Mouse (Mus musculus) mesoderm, embryonic 11.5 days (tissue): ENCODE results near the gene Plekhb2.
A peak's percentile ranks its signal among the peaks of the same experiment; 100 is the strongest.

ENCODE experiments used
- DNase-seq: peaks from one replicate; pipeline ENCODE4 v3.0.0-alpha.2; 2012; ENCODE audit warnings: low read depth, low spot score

The Plekhb2 gene

GRCm38 (mm10) chr1:34849745-34850342 is at the start of gene Plekhb2:
TSS of gene Plekhb2 (plus strand) at chr1:34849976.
- peak; percentile 92 for DNase-seq

DNA sequence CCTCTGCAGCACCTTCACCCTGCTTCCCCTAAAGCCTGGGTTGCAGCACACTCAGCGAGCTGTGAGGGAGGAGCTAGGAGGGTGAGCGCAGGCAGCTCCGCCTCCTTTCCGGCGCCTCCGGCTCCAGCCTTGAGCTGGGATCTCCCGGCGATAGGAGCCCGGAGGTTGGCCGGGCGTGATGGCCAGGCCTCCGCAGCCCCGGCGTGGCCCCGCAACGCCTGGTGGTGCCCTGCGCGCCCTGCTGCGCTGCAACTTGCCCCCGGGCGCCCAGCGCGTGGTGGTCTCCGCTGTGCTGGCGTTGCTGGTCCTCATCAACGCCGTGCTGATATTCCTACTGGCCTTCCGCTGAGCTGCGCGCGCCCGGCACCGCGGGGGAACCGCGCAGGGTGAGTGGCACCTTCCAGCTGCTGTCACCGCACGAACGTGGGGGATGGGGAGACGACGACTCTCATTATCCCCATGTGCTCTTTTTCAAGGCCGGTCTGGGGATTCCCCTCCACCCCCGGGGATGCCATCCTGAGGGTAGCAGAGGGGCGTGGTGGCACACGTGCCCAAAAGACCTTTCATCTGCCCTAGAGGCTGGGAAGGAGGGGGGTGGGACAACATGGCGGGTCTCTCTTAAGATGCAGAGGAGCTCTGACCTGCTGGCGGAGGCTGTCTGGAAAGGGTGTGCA is 48.0 kb upstream of the Plekhb2 start:
- peak; percentile 72 for DNase-seq

DNA sequence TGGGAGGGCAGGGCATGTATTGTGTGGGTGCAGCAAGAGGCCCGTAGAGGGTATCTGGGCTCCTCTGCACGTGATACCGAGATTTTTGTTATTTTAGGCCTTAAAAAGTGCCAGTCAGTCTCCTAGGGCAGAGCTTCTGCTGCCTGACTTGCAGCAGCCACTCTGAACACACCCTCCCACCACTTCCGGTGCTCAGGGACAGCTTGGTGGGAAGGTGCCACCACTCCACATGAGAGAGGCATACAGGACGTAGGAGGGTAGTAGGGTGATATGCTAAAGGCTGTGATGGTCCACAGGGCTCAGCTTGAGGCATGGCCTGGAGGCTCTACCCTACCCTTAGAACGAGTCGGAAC is 47.5 kb upstream of the Plekhb2 start:
- no peak for DNase-seq

GRCm38 (mm10) chr1:34804863-34805262 is 44.9 kb upstream of the Plekhb2 start:
- DNase-seq = no peak

GRCm38 (mm10) chr1:34805931-34806520 is 43.8 kb upstream of the Plekhb2 start:
- DNase-seq = no peak

DNA sequence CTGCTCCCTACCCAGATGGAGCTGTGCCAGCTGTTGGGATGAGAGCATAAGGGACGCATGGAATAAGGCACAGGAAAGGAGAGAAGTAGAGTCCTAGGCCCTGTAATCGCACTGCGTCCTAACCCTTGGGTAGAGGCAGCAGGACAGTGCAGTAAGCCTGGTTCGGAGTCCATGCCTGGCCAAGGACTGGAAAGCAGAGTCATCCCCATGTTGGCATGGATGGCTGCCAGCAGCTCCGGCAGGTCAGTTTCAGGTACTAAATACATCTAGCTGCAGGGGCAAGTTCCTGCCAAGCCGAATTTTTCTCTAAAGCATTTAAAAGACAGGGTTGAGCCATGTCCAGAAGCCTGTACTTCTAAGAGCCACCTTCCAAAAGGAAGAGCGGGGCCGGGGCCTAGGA is 41.3 kb upstream of the Plekhb2 start:
- no peak for DNase-seq

- no peak for DNase-seq
Observed at GRCm38 (mm10) chr1:34810293-34810692, 39.5 kb upstream of the Plekhb2 start.

DNA sequence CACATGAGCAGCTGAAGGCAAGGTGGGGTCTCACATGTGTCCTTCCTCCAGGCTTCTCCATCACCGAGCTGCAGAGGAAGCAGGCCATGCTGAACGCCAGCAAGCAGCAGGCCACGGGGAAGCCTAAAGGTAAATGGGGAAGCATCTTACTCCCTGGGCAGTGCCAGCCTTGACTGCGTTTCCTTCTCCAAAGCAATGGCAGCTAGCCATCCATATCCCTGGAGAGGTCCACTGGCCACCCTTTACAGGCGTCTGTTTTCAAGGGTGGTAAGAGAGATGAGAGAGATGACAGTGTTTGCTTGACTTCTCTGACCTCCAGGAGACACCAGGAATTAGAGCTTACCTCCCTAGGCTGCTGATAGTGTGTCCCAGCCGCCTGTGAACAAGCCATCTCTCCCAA is 38.7 kb upstream of the Plekhb2 start:
- no peak for DNase-seq

DNA sequence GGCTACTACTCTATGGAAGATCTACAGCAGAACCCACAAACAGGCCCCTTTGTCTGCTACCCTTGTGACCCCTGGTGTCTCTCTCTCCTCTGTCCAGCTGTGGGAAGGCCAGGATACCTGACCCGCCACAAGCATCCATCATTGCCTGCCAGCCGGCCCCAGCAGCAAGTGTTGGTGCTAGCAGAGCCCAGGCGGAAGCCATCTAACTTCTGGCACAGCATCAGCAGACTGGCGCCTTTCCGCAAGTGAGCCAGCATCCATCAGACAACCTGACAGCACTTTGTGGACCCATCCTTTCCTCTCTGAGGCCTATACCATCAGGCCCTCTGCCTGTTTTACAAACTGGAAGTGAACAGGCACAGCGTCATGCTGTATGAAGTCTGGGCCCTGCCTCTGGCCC is 38.2 kb upstream of the Plekhb2 start:
- DNase-seq = peak; percentile 9

GRCm38 (mm10) chr1:34812407-34813247 is 37.1 kb upstream of the Plekhb2 start:
- no peak for DNase-seq

DNA sequence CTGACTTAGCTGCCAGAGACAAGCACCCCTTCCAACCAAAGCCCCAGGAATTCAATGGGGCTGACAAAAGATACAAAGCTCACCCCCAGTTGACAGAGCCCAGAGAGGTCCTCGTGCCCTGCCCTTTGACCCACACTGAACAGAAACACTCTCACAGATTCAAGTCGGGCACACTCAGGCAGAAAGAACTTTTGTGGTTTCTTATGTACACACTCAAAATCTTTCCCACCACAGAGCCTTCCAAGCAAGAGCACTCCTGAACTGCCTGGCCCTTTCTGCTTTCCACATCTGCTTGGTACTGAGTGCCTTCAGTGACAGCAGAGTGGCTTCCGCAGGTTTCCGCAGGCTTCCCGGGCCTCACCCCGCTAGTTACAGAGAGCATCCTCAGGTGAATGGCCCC is 33.9 kb upstream of the Plekhb2 start:
- DNase-seq = no peak

DNA sequence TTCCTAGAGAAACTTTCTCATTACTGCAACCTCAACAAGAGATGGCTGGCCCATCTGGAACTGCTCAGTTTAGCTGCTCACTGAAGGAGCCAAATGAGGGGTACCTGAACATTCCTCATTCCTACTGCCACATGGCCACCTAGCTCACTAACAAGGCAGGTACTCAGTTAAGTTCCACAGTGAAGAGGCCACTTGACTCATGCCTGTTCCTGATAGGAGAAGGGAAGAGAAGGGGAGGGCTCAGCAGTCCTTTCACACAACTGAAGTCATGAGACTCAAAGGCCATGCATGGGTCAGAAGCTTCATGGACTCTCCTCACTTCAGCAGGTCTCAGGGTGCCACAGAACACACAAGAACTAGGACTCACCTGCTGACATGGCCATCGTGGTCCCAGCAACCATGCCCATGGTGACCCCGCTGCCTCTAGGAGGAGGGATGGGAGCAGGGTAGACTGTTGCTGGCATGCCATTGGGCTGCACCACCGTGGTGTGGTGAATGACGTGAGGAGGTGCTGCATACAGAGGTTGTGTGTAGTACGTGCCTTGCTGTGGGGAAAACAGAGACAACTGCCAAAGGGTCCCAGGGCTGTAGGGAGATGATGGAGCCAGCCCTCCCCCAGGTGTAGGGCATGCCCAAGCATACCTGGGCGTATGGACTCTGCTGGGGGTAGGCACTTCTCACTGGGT is 30.4 kb upstream of the Plekhb2 start:
- no peak for DNase-seq

GRCm38 (mm10) chr1:34821411-34821810 is 28.4 kb upstream of the Plekhb2 start:
- no peak for DNase-seq

- no peak for DNase-seq
Observed at GRCm38 (mm10) chr1:34822003-34822402, 27.8 kb upstream of the Plekhb2 start.

GRCm38 (mm10) chr1:34822746-34823145 is 27.0 kb upstream of the Plekhb2 start:
- DNase-seq = no peak

- DNase-seq = no peak
Observed at GRCm38 (mm10) chr1:34823353-34823752, 26.4 kb upstream of the Plekhb2 start.

DNA sequence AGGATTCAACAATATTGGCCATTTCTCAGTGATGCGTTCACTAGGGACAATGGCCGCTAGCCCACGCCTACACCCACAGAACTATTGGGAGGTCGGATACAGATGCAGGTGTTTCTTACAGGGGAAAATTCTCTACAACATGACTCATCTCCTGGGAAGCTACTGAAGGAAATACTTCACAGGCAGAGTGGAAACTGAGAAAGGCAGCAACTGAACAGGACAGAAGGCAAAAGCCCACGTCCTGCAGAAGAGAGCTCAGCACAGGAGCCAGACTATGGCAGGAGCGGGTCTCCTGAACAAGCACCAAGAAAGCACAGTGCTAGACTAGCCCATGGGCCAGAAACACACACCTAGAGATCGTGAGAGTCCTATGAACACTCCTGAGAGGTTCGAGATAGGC is 25.6 kb upstream of the Plekhb2 start:
- DNase-seq = no peak

GRCm38 (mm10) chr1:34825909-34826308 is 23.9 kb upstream of the Plekhb2 start:
- DNase-seq = no peak

DNA sequence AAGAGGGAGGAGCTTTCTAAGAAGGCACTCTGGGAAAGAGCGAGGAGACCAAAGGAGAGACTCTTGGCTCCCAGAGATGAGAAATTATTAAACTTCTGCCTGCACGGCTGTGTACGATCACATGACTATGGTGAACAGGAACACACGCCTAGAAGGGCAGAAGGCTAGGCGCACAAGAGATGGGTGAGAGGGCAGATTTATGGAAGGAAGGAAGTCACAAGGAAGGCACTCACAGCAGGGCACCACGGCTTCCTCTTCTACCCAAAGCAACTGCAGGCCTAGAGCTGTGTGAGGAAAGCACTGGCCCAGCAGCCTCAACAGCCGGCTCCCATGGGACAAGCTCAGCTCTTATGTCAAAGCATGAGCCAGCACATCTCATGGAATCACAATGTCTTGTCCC is 21.9 kb upstream of the Plekhb2 start:
- no peak for DNase-seq

DNA sequence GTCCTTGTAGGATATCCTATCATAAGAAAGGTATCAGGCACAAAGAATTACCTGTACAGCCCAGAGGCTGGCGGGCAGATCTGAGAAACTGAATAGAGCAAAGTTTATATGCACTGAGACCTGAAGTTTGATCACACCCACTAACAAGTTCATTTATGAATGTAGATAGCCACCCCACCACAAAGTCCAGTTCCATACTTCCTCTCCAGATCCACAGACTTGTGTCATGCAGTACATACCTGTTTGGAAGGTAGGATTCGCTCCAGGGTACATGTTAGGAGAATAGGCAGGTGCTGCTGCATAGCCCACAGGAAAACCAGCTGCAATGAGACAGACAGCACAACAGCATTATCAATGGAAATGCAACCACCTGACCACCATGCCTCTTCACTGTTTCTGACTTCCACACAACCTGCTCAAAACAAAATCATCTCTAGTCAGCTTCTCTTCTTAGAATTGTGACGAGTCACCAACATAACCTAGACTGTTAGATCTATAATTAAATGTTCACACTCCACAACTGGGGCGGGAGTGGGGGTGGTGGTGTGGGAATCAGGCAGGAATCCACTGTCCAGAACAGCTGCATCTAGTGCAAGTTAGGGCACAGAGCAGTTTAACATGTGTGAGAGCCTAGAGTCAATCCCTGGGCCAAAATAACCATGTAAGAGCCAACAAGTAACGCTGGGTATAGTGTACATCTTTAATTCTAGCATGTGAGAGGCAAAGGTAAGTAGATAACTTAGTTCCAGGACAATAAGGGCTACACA is 21.1 kb upstream of the Plekhb2 start:
- no peak for DNase-seq

- no peak for DNase-seq
Observed at GRCm38 (mm10) chr1:34830934-34831333, 18.8 kb upstream of the Plekhb2 start.
